Mouse (Mus musculus) heart, postnatal 25 days (tissue): ENCODE measurements around the gene Lrrc30. TPM values are rescaled to one million over a fixed set of nuclear protein-coding genes. Genes with fewer than 3 reads are reported as not detected.
A peak's percentile ranks its signal among the peaks of the same experiment; 100 is the strongest.

Experiments
- DNase-seq: peaks from one replicate; pipeline ENCODE4 v3.0.0; 2022; ENCODE audit warnings: low spot score
- intact Hi-C: fragments of 180-260 bp; cut with DNase I; formaldehyde crosslinking; loops from one replicate; pipeline ENCODE4 v1.15.1; 2025
- total RNA-seq, 2 experiments: library from RNA; stranded (reverse); gene quantifications; 2 replicates each; pipeline ENCODE4 v1.2.3; 2021

Lrrc30 gene
- total RNA-seq, 2 experiments from 2014 or later, result 0.29 to 0.53 TPM

DNA sequence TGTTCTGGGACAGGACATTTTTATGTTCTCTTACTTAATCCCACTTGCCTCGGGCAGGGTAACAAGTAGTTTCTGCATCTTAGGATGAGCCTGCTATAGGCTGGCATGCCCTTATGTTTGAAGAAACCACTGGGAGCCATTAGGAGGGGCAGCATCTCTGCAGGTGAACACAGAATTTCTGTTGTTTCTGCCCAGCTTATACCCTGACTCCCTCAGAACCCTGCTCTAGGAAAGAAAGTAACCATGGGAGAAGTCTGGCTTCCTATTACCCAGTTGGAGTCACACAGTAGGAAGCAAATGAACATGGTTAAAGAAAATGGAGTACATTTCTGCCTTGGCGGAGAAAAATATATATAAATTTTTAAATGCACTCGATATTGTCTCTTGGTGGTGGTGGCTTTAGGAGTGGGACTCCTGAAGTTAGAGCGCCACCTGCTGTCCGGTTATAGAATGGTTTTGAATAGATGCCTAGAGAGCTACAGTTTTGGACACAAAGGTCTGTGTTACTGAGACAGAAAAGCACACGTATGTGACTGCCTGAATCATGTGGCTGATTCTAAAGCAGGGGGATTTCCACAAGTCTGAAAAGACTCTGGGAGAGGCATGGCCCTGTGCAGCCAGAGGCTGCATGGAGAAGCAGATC is 47.5 kb downstream of the Lrrc30 start:
- peak; percentile 36 for DNase-seq
- intact Hi-C loops, result loop anchor here (1.0 to 10.0 kb wide), 6 partner anchors 82 to 1006 kb away; partner anchors contain the start of gene Ptprm

DNA sequence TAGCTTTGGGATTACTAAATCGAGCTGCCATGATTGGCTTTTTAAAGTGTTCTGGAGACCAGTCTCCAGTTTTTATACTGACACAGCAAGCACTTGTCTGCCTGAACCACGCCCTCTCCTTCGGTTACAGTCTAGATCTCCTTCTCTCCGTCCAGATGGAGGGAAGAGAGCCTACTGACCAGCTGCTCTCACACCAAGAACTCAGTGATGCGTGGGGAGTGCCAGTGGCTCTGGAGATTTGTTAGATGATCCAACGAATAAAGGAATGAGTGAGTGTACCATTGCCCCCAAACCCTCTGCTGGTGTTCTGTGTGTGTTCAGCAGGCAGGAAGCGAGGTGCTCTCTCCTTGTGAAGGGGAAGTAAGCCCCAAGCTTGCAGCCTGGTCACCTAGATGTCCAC is 48.0 kb downstream of the Lrrc30 start:
- intact Hi-C loops, result loop anchor here (2.0 to 10.0 kb wide), 3 partner anchors 112 to 1006 kb away; no protein-coding TSS in a partner anchor
- no peak for DNase-seq

DNA sequence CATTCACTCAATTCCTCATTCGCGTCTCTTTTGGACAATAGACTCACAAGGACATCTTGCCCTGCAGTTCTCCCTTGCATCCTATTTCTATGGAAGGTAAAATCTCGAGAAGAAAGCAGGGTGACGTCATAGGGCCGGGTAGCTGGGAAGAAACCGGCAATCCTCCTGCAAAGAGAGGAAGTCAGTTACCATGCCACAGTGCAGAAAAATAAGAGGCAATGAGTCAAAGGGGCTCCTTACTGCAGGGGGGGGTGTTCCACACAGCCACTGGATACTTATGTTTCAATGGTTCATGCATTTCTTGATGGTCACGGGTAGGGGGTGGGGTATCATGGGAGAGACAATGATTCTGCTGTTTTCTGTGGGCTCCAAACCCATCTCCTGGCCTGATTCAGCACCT is 49.1 kb downstream of the Lrrc30 start:
- intact Hi-C loops, result loop anchor here (10.0 kb wide), 1 partner anchor 829 kb away; no protein-coding TSS in a partner anchor
- no peak for DNase-seq

DNA sequence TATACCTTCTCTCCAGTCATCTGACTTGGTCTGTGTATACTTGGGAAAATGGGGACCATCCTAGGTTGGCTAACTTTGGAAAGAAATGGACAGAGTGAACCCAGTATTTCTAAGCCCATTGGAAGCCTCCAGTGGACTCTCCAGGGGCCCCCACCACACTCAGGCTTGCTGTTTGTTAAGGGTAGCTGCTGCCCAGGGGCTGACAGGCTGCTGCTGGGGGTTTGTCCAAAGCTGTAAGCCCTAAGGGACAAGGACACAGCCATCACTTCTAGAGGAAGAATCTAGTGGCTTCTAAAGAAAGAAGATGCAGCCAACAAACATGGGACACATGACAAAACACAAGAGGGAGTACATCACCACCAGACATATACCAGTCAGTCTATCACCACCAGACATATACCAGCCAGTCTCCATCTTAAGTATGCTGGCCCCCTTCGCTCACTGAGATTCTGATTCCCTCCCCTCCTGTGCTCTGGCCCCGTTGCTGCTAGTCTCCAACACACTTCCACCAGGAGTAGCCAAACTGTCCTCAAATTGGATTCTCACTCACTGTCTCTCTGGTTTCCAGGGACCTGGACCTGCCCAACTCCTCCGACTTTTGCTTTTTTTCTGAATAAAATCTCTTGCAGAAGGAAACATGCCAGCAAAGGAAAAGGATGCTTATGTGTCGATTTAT is 49.7 kb downstream of the Lrrc30 start:
- no peak for DNase-seq
- intact Hi-C loops, result loop anchor here (10.0 kb wide), 1 partner anchor 828 kb away; no protein-coding TSS in a partner anchor

DNA sequence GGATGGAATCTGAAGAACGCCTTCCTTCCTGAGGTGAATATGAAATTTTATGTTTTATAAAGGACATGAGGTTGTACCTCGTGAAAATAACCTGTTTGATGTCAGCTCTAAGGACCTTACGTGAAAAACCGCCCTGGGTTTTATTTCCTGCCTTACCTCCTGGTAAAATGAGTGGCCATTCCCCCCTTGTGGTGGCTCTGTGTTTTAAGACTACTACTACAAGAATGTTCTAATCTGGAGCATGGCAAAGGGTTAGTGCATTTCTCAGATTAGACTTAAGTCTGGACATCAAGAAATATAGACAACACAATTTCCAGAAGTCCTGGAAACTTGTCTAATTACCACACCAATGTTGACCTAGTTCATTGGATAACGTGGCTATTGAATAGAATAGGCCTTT is 50.7 kb downstream of the Lrrc30 start:
- intact Hi-C loops, result loop anchor here (10.0 kb wide), 1 partner anchor 827 kb away; no protein-coding TSS in a partner anchor
- no peak for DNase-seq

Other genes with a start within 250 kb of the Lrrc30 start
- gene Lama1, start 64.5 kb upstream of the Lrrc30 start, total RNA-seq, result 1 to 10 TPM in 1 of 2 experiments, under 1 TPM in 1; 0.78 to 1.1 TPM